Mouse (Mus musculus): ENCODE measurements at regions not wholly inside any gene's neighbourhood (a gene's known extent, or its start where the extent isn't known, plus 50 kb on each side); places are given as distances from the start of the nearest gene placed in this dataset.

- Histone ChIP-seq H3K9ac (ENCODE audit: insufficient read depth, low read depth, low read length, poor library complexity, severe bottlenecking) (no peak overlapping the region), H3K36me3 (ENCODE audit: control insufficient read depth, insufficient read depth, low read length, poor library complexity, severe bottlenecking) (no peaks in the 10 kb centered on the region), H3K4me3 (ENCODE audit: insufficient read depth in 1 of 2, low read depth in 1 of 2, low read length in 2 of 2, poor library complexity in 1 of 2, severe bottlenecking in 1 of 2) (no peak overlapping the region), H3K4me1 (ENCODE audit: control insufficient read depth in 2 of 2, insufficient read depth in 2 of 2, low read length in 2 of 2, poor library complexity in 1 of 2) (peaks cover 3 to 19% of the 10 kb centered on the region in 2 experiments; a peak in 2 of 4 replicates), H3K9me3 (ENCODE audit: control insufficient read depth, insufficient read depth, low read depth, low read length) (no peaks in the 10 kb centered on the region), H3K27ac (ENCODE audit: insufficient read depth, low read depth, low read length, poor library complexity, severe bottlenecking) (no peak overlapping the region)
- TF ChIP-seq ZNF384 (IDR thresholded peaks at IDR 0.05; ENCODE audit: low read depth, low read length): no peak
- TF ChIP-seq HCFC1 (IDR thresholded peaks at IDR 0.05; ENCODE audit: borderline replicate concordance, insufficient read depth, low read length): no peak
- TF ChIP-seq ZC3H11A (IDR thresholded peaks at IDR 0.05; ENCODE audit: borderline replicate concordance, low read depth, low read length): no peak
- no peak for DNase-seq (ENCODE audit: low read depth, low spot score)
- in situ Hi-C loops (cut with MboI; ENCODE audit: low sequenced_read_pairs in 2 of 2, unreplicated experiment in 2 of 2): no loop called here
These were observed 127.1 kb upstream of the Ncam1 start for GRCm38 (mm10) chr9:49925796-49926195.

- no peak overlapping the region for H3K9ac ChIP-seq (ENCODE audit: insufficient read depth, low read depth, low read length, poor library complexity, severe bottlenecking)
- no peaks in the 10 kb centered on the region for H3K9me3 ChIP-seq (ENCODE audit: control insufficient read depth, insufficient read depth, low read depth, low read length)
- no peaks in the 10 kb centered on the region for H3K36me3 ChIP-seq (ENCODE audit: control insufficient read depth, insufficient read depth, low read length, poor library complexity, severe bottlenecking)
- no peak for TF ChIP-seq ZNF384 (IDR thresholded peaks at IDR 0.05; ENCODE audit: low read depth, low read length)
- TF ChIP-seq ZC3H11A (IDR thresholded peaks at IDR 0.05; ENCODE audit: borderline replicate concordance, low read depth, low read length): no peak
- TF ChIP-seq CHD2 (IDR thresholded peaks at IDR 0.05; ENCODE audit: low read depth, low read length): no peak
- no peak for TF ChIP-seq MAFK (IDR thresholded peaks at IDR 0.05; ENCODE audit: insufficient read depth, low read depth, low read length)
- no peak for TF ChIP-seq HCFC1 (IDR thresholded peaks at IDR 0.05; ENCODE audit: borderline replicate concordance, insufficient read depth, low read length)
- no peak overlapping the region for H3K4me3 ChIP-seq (ENCODE audit: insufficient read depth in 1 of 2, low read depth in 1 of 2, low read length in 2 of 2, poor library complexity in 1 of 2, severe bottlenecking in 1 of 2)
- no peak overlapping the region for H3K27ac ChIP-seq (ENCODE audit: insufficient read depth, low read depth, low read length, poor library complexity, severe bottlenecking)
- DNase-seq (ENCODE audit: low read depth, low spot score): no peak
- in situ Hi-C loops (cut with MboI; ENCODE audit: low sequenced_read_pairs in 2 of 2, unreplicated experiment in 2 of 2): no loop called here
- peaks cover 3 to 19% of the 10 kb centered on the region in 2 experiments; a peak in 2 of 4 replicates for H3K4me1 ChIP-seq (ENCODE audit: control insufficient read depth in 2 of 2, insufficient read depth in 2 of 2, low read length in 2 of 2, poor library complexity in 1 of 2)
These were observed 125.3 kb upstream of the Ncam1 start for GRCm38 (mm10) chr9:49923981-49924501.

- Histone ChIP-seq H3K27ac (ENCODE audit: insufficient read depth, low read depth, low read length, poor library complexity, severe bottlenecking) (no peak overlapping the region), H3K36me3 (ENCODE audit: control insufficient read depth, insufficient read depth, low read length, poor library complexity, severe bottlenecking) (no peaks in the 10 kb centered on the region), H3K9me3 (ENCODE audit: control insufficient read depth, insufficient read depth, low read depth, low read length) (no peaks in the 10 kb centered on the region), H3K4me1 (ENCODE audit: control insufficient read depth in 2 of 2, insufficient read depth in 2 of 2, low read length in 2 of 2, poor library complexity in 1 of 2) (peaks cover 0 to 15% of the 10 kb centered on the region in 2 experiments; a peak in 2 of 4 replicates), H3K9ac (ENCODE audit: insufficient read depth, low read depth, low read length, poor library complexity, severe bottlenecking) (no peak overlapping the region), H3K4me3 (ENCODE audit: insufficient read depth in 1 of 2, low read depth in 1 of 2, low read length in 2 of 2, poor library complexity in 1 of 2, severe bottlenecking in 1 of 2) (no peak overlapping the region)
- no peak for TF ChIP-seq ZC3H11A (IDR thresholded peaks at IDR 0.05; ENCODE audit: borderline replicate concordance, low read depth, low read length)
- in situ Hi-C loops (cut with MboI; ENCODE audit: low sequenced_read_pairs in 2 of 2, unreplicated experiment in 2 of 2): no loop called here
- no peak for DNase-seq (ENCODE audit: low read depth, low spot score)
These were observed 124.0 kb upstream of the Ncam1 start for GRCm38 (mm10) chr9:49922770-49923169.

- Histone ChIP-seq H3K4me1 (ENCODE audit: control insufficient read depth in 2 of 2, insufficient read depth in 2 of 2, low read length in 2 of 2, poor library complexity in 1 of 2) (peaks cover 0 to 11% of the 10 kb centered on the region in 2 experiments; a peak in 1 of 4 replicates), H3K4me3 (ENCODE audit: insufficient read depth in 1 of 2, low read depth in 1 of 2, low read length in 2 of 2, poor library complexity in 1 of 2, severe bottlenecking in 1 of 2) (no peak overlapping the region), H3K36me3 (ENCODE audit: control insufficient read depth, insufficient read depth, low read length, poor library complexity, severe bottlenecking) (no peaks in the 10 kb centered on the region), H3K27ac (ENCODE audit: insufficient read depth, low read depth, low read length, poor library complexity, severe bottlenecking) (no peak overlapping the region), H3K9ac (ENCODE audit: insufficient read depth, low read depth, low read length, poor library complexity, severe bottlenecking) (no peak overlapping the region), H3K9me3 (ENCODE audit: control insufficient read depth, insufficient read depth, low read depth, low read length) (no peaks in the 10 kb centered on the region)
- TF ChIP-seq CHD2 (IDR thresholded peaks at IDR 0.05; ENCODE audit: low read depth, low read length) (no peak), ZC3H11A (IDR thresholded peaks at IDR 0.05; ENCODE audit: borderline replicate concordance, low read depth, low read length) (no peak), ZNF384 (IDR thresholded peaks at IDR 0.05; ENCODE audit: low read depth, low read length) (no peak)
- DNase-seq (ENCODE audit: low read depth, low spot score): no peak
- in situ Hi-C loops (cut with MboI; ENCODE audit: low sequenced_read_pairs in 2 of 2, unreplicated experiment in 2 of 2): no loop called here
These were observed 123.4 kb upstream of the Ncam1 start for GRCm38 (mm10) chr9:49922162-49922561.

- no peak overlapping the region for H3K4me3 ChIP-seq (ENCODE audit: insufficient read depth in 1 of 2, low read depth in 1 of 2, low read length in 2 of 2, poor library complexity in 1 of 2, severe bottlenecking in 1 of 2)
- in situ Hi-C loops (cut with MboI; ENCODE audit: low sequenced_read_pairs in 2 of 2, unreplicated experiment in 2 of 2): no loop called here
- peaks cover 0 to 11% of the 10 kb centered on the region in 2 experiments; a peak in 1 of 4 replicates for H3K4me1 ChIP-seq (ENCODE audit: control insufficient read depth in 2 of 2, insufficient read depth in 2 of 2, low read length in 2 of 2, poor library complexity in 1 of 2)
- no peaks in the 10 kb centered on the region for H3K9me3 ChIP-seq (ENCODE audit: control insufficient read depth, insufficient read depth, low read depth, low read length)
- no peak for DNase-seq (ENCODE audit: low read depth, low spot score)
- TF ChIP-seq ZNF384 (IDR thresholded peaks at IDR 0.05; ENCODE audit: low read depth, low read length) (no peak), CHD2 (IDR thresholded peaks at IDR 0.05; ENCODE audit: low read depth, low read length) (no peak), HCFC1 (IDR thresholded peaks at IDR 0.05; ENCODE audit: borderline replicate concordance, insufficient read depth, low read length) (no peak), MAFK (IDR thresholded peaks at IDR 0.05; ENCODE audit: insufficient read depth, low read depth, low read length) (no peak), ZC3H11A (IDR thresholded peaks at IDR 0.05; ENCODE audit: borderline replicate concordance, low read depth, low read length) (no peak)
- H3K9ac ChIP-seq (ENCODE audit: insufficient read depth, low read depth, low read length, poor library complexity, severe bottlenecking): no peak overlapping the region
- H3K36me3 ChIP-seq (ENCODE audit: control insufficient read depth, insufficient read depth, low read length, poor library complexity, severe bottlenecking): no peaks in the 10 kb centered on the region
- no peak overlapping the region for H3K27ac ChIP-seq (ENCODE audit: insufficient read depth, low read depth, low read length, poor library complexity, severe bottlenecking)
These were observed 122.6 kb upstream of the Ncam1 start for GRCm38 (mm10) chr9:49921306-49921705.
